Mouse (Mus musculus) splenic B cell, adult 2 months (primary cell): ENCODE measurements around the gene Accsl.

Experiments used
- DNase-seq: peaks from one replicate; pipeline ENCODE4 v3.0.0-alpha.2; 2011; ENCODE audit warnings: low read depth, low spot score
- H3K27me3 ChIP-seq: 2 replicates; pipeline ENCODE4 v1.6.1; 2012; ENCODE audit warnings: mild to moderate bottlenecking, low read length, moderate library complexity, mixed read lengths; ENCODE audit not compliant: control insufficient read depth, poor library complexity, insufficient read depth, severe bottlenecking
- H3K36me3 ChIP-seq: 2 replicates; pipeline ENCODE4 v1.6.1; 2012; ENCODE audit warnings: mild to moderate bottlenecking, low read length, moderate library complexity, mixed read lengths; ENCODE audit not compliant: control insufficient read depth, poor library complexity, insufficient read depth, severe bottlenecking

Gene Accsl

GRCm38 (mm10) chr2:93869107-93869600 is at the start of gene Accsl:
Gene Accsl, minus strand, starts transcription at chr2:93869157.
- H3K36me3 ChIP-seq = no peaks in the 10 kb centered on the region
- no peaks in the 10 kb centered on the region; the same call in 1 of the 2 replicates for H3K27me3 ChIP-seq
- no peak for DNase-seq

GRCm38 (mm10) chr2:93913552-93913951 is 44.6 kb upstream of the Accsl start:
- Histone ChIP-seq H3K27me3 (no peaks in the 10 kb centered on the region), H3K36me3 (no peaks in the 10 kb centered on the region)
- no peak for DNase-seq

- no peaks in the 10 kb centered on the region for H3K27me3 ChIP-seq
- H3K36me3 ChIP-seq = no peaks in the 10 kb centered on the region
- no peak for DNase-seq
Observed at GRCm38 (mm10) chr2:93911942-93912341, 43.0 kb upstream of the Accsl start.

- DNase-seq = no peak
- no peaks in the 10 kb centered on the region for H3K36me3 ChIP-seq
Observed at GRCm38 (mm10) chr2:93909716-93910115, 40.8 kb upstream of the Accsl start.

GRCm38 (mm10) chr2:93907519-93908294 is 38.8 kb upstream of the Accsl start:
- Histone ChIP-seq H3K27me3 (no peaks in the 10 kb centered on the region), H3K36me3 (no peaks in the 10 kb centered on the region)
- DNase-seq = no peak

More at GRCm38 (mm10) chr2:93909716-93910115, 40.8 kb upstream of the Accsl start:
- no peaks in the 10 kb centered on the region for H3K27me3 ChIP-seq

GRCm38 (mm10) chr2:93906316-93906715 is 37.4 kb upstream of the Accsl start:
- DNase-seq = no peak
- no peaks in the 10 kb centered on the region for H3K36me3 ChIP-seq
- H3K27me3 ChIP-seq = no peaks in the 10 kb centered on the region

- Histone ChIP-seq H3K27me3 (no peaks in the 10 kb centered on the region), H3K36me3 (no peaks in the 10 kb centered on the region)
- DNase-seq = no peak
Observed at GRCm38 (mm10) chr2:93903415-93903814, 34.5 kb upstream of the Accsl start.

- H3K36me3 ChIP-seq = no peaks in the 10 kb centered on the region
- H3K27me3 ChIP-seq = no peaks in the 10 kb centered on the region
- DNase-seq = no peak
Observed at GRCm38 (mm10) chr2:93902680-93903305, 33.8 kb upstream of the Accsl start.

- H3K27me3 ChIP-seq = no peaks in the 10 kb centered on the region
- no peaks in the 10 kb centered on the region for H3K36me3 ChIP-seq
- no peak for DNase-seq
Observed at GRCm38 (mm10) chr2:93899397-93900380, 30.7 kb upstream of the Accsl start.

GRCm38 (mm10) chr2:93891611-93892280 is 22.8 kb upstream of the Accsl start:
- Histone ChIP-seq H3K27me3 (no peaks in the 10 kb centered on the region), H3K36me3 (no peaks in the 10 kb centered on the region)
- DNase-seq = no peak

GRCm38 (mm10) chr2:93890143-93890542 is 21.2 kb upstream of the Accsl start:
- DNase-seq = no peak
- no peaks in the 10 kb centered on the region for H3K36me3 ChIP-seq
- H3K27me3 ChIP-seq = no peaks in the 10 kb centered on the region

- no peak for DNase-seq
- H3K36me3 ChIP-seq = no peaks in the 10 kb centered on the region
Observed at GRCm38 (mm10) chr2:93889071-93889470, 20.1 kb upstream of the Accsl start.

GRCm38 (mm10) chr2:93888366-93888765 is 19.4 kb upstream of the Accsl start:
- no peaks in the 10 kb centered on the region for H3K36me3 ChIP-seq
- no peaks in the 10 kb centered on the region for H3K27me3 ChIP-seq
- no peak for DNase-seq

More at GRCm38 (mm10) chr2:93889071-93889470, 20.1 kb upstream of the Accsl start:
- no peaks in the 10 kb centered on the region for H3K27me3 ChIP-seq

- Histone ChIP-seq H3K36me3 (no peaks in the 10 kb centered on the region), H3K27me3 (no peaks in the 10 kb centered on the region)
- no peak for DNase-seq
Observed at GRCm38 (mm10) chr2:93887273-93887672, 18.3 kb upstream of the Accsl start.
